Mouse (Mus musculus): ENCODE results near the gene Psg20. TPM values are rescaled to one million over a fixed set of nuclear protein-coding genes. Genes with fewer than 3 reads are reported as not detected.
"Not testable (repeated sequence)": the region's sequence is repeated elsewhere in the genome, so short reads cannot be mapped to it uniquely, and the experiment has no call there.

Gene Psg20
- polyA plus RNA-seq (2014; fragmentation: Nextera tagmentation; extraction: Ambion mirVana): not detected in 2 replicates

- DNase-seq (ENCODE audit: low spot score) (no peak), ATAC-seq (ENCODE audit: low read depth) (no peak)
- no peak within 1 kb of the TSS for H3K27ac ChIP-seq (replicated peaks; ENCODE audit: low read depth, low read length)
- WGBS: 50% methylated on average over 2 of the region's 2 CpGs
- H3K27me3 ChIP-seq (replicated peaks; ENCODE audit: control insufficient read depth, insufficient read depth, low read length): no peaks in the 10 kb centered on the region
- H3K4me2 ChIP-seq (ENCODE audit: low read depth, low read length): no peak within 1 kb of the TSS
- H3K4me1 ChIP-seq (ENCODE audit: control insufficient read depth, insufficient read depth, low read length): no peaks in the 10 kb centered on the region
- H3K9ac ChIP-seq (ENCODE audit: low read depth, low read length): no peak within 1 kb of the TSS
- no peak within 1 kb of the TSS for H3K4me3 ChIP-seq (ENCODE audit: low read depth, low read length)
- no peaks in the 10 kb centered on the region for H3K9me3 ChIP-seq (ENCODE audit: control insufficient read depth, low read length)
- no peaks in the 10 kb centered on the region for H3K36me3 ChIP-seq (ENCODE audit: control insufficient read depth, insufficient read depth, low read length)
Measured at GRCm38 (mm10) chr7:18686085-18686484, at the start of gene Psg20. TSS of gene Psg20 (minus strand) at chr7:18686185.

DNA sequence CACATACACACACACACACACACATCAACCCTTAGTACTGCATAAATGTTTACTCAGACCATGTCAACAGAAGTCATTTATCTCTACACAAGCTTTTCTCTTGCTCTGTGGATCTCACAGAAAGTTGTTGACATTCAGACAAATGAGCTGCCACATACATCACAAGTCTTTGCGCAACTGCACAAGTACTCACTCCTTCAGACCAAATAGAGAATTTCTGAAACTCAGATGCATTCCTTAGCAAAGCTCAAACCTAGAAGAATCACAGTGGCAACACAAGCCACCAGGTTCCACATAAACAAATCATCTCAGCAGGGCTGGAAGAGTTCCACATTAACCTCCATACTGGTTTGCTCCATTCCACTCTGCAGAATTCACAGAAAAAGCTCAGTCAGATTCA is 48.5 kb upstream of the Psg20 start:
- DNase-seq (ENCODE audit: low spot score): no peak
- WGBS: 78% methylated on average over 1 of the region's 1 CpGs
- no peak for ATAC-seq (ENCODE audit: low read depth)

GRCm38 (mm10) chr7:18733111-18733510 is 47.1 kb upstream of the Psg20 start:
- Histone ChIP-seq H3K27me3 (replicated peaks; ENCODE audit: control insufficient read depth, insufficient read depth, low read length) (no peaks in the 10 kb centered on the region), H3K27ac (replicated peaks; ENCODE audit: low read depth, low read length) (no peak overlapping the region), H3K36me3 (ENCODE audit: control insufficient read depth, insufficient read depth, low read length) (no peaks in the 10 kb centered on the region), H3K4me3 (ENCODE audit: low read depth, low read length) (no peak overlapping the region), H3K9ac (ENCODE audit: low read depth, low read length) (no peak overlapping the region), H3K4me2 (ENCODE audit: low read depth, low read length) (no peak overlapping the region), H3K4me1 (ENCODE audit: control insufficient read depth, insufficient read depth, low read length) (no peaks in the 10 kb centered on the region), H3K9me3 (ENCODE audit: control insufficient read depth, low read length) (no peaks in the 10 kb centered on the region)
- ATAC-seq (ENCODE audit: low read depth) (no peak), DNase-seq (ENCODE audit: low spot score) (no peak)

More for the DNA sequence above, 48.5 kb upstream of the Psg20 start:
- no peaks in the 10 kb centered on the region for H3K9me3 ChIP-seq (ENCODE audit: control insufficient read depth, low read length)
- H3K4me2 ChIP-seq (ENCODE audit: low read depth, low read length): no peak overlapping the region
- H3K36me3 ChIP-seq (ENCODE audit: control insufficient read depth, insufficient read depth, low read length): no peaks in the 10 kb centered on the region
- H3K9ac ChIP-seq (ENCODE audit: low read depth, low read length): no peak overlapping the region
- H3K27me3 ChIP-seq (replicated peaks; ENCODE audit: control insufficient read depth, insufficient read depth, low read length): no peaks in the 10 kb centered on the region
- H3K4me3 ChIP-seq (ENCODE audit: low read depth, low read length): no peak overlapping the region
- no peaks in the 10 kb centered on the region for H3K4me1 ChIP-seq (ENCODE audit: control insufficient read depth, insufficient read depth, low read length)
- H3K27ac ChIP-seq (replicated peaks; ENCODE audit: low read depth, low read length): no peak overlapping the region

- Histone ChIP-seq H3K36me3 (ENCODE audit: control insufficient read depth, insufficient read depth, low read length) (no peaks in the 10 kb centered on the region), H3K4me3 (ENCODE audit: low read depth, low read length) (no peak overlapping the region), H3K27me3 (replicated peaks; ENCODE audit: control insufficient read depth, insufficient read depth, low read length) (no peaks in the 10 kb centered on the region), H3K9ac (ENCODE audit: low read depth, low read length) (no peak overlapping the region), H3K4me2 (ENCODE audit: low read depth, low read length) (no peak overlapping the region), H3K4me1 (ENCODE audit: control insufficient read depth, insufficient read depth, low read length) (no peaks in the 10 kb centered on the region), H3K9me3 (ENCODE audit: control insufficient read depth, low read length) (no peaks in the 10 kb centered on the region), H3K27ac (replicated peaks; ENCODE audit: low read depth, low read length) (no peak overlapping the region)
- whole genome bisulfite sequencing: 74% methylated on average over 1 of the region's 1 CpGs
- ATAC-seq (ENCODE audit: low read depth): no peak
- DNase-seq (ENCODE audit: low spot score): no peak
Measured at GRCm38 (mm10) chr7:18728391-18728790, 42.4 kb upstream of the Psg20 start.

- not testable (repeated sequence) for H3K4me2 ChIP-seq (ENCODE audit: low read depth, low read length); H3K4me1 ChIP-seq (ENCODE audit: control insufficient read depth, insufficient read depth, low read length); H3K4me3 ChIP-seq (ENCODE audit: low read depth, low read length); H3K27ac ChIP-seq (replicated peaks; ENCODE audit: low read depth, low read length); DNase-seq (ENCODE audit: low spot score); H3K27me3 ChIP-seq (replicated peaks; ENCODE audit: control insufficient read depth, insufficient read depth, low read length); H3K9me3 ChIP-seq (ENCODE audit: control insufficient read depth, low read length); H3K36me3 ChIP-seq (ENCODE audit: control insufficient read depth, insufficient read depth, low read length); H3K9ac ChIP-seq (ENCODE audit: low read depth, low read length); ATAC-seq (ENCODE audit: low read depth)
Measured at GRCm38 (mm10) chr7:18725931-18726330, 39.9 kb upstream of the Psg20 start.

DNA sequence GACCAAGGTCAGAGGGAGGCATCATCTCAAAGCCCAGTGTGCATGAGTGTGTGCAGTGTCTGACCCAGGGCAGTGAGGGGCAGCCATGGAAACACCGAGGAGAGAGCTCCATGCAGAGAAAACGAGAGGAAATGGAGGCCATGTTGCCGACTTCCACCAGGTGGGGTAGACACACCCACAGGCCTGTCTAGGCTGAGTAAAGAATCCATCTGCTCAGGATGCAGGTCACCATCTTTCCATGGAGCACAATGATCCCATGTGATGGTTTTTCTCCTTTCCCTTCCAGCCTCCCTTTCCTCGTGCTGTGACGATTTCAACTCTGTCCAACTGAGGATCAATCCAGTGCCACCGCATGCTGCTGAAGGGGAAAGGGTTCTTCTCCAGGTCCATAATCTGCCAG is 38.0 kb upstream of the Psg20 start:
- Histone ChIP-seq H3K4me3 (ENCODE audit: low read depth, low read length) (no peak overlapping the region), H3K4me2 (ENCODE audit: low read depth, low read length) (no peak overlapping the region), H3K9ac (ENCODE audit: low read depth, low read length) (no peak overlapping the region), H3K4me1 (ENCODE audit: control insufficient read depth, insufficient read depth, low read length) (no peaks in the 10 kb centered on the region), H3K27me3 (replicated peaks; ENCODE audit: control insufficient read depth, insufficient read depth, low read length) (no peaks in the 10 kb centered on the region), H3K36me3 (ENCODE audit: control insufficient read depth, insufficient read depth, low read length) (no peaks in the 10 kb centered on the region), H3K27ac (replicated peaks; ENCODE audit: low read depth, low read length) (no peak overlapping the region), H3K9me3 (ENCODE audit: control insufficient read depth, low read length) (no peaks in the 10 kb centered on the region)
- DNase-seq (ENCODE audit: low spot score) (no peak), ATAC-seq (ENCODE audit: low read depth) (no peak)
- WGBS: 85% methylated on average over 6 of the region's 6 CpGs

DNA sequence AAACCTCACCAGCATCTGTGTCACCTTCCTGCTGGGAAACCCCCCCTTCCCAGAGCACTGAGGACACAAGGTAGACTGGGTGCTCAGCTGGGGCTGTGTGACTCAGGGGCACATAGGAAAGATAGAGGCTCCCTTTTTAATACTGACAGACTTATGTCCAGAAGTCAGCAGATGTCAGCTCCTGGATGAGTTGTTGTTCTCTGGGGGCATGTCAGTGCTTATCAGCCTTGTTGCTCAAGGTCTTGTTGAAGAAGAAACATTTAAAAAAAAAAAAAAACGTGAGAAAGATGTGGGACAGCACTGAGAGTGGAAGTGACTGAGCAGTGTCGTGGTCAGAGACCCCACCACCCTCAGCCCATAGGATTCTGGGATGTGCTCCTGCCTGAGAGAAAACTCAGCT is 31.8 kb upstream of the Psg20 start, which contains the start of gene Psg22:
Gene Psg22 (plus strand): TSS at position 301 of the 400 bp plus-strand sequence.
- 36% methylated on average over 2 of the region's 2 CpGs for WGBS
- no peaks in the 10 kb centered on the region for H3K36me3 ChIP-seq (ENCODE audit: control insufficient read depth, insufficient read depth, low read length)
- no peak within 1 kb of the TSS for H3K9ac ChIP-seq (ENCODE audit: low read depth, low read length)
- DNase-seq (ENCODE audit: low spot score) (no peak), ATAC-seq (ENCODE audit: low read depth) (no peak)
- H3K4me1 ChIP-seq (ENCODE audit: control insufficient read depth, insufficient read depth, low read length): no peaks in the 10 kb centered on the region
- H3K9me3 ChIP-seq (ENCODE audit: control insufficient read depth, low read length): no peaks in the 10 kb centered on the region
- H3K27ac ChIP-seq (replicated peaks; ENCODE audit: low read depth, low read length): no peak within 1 kb of the TSS
- H3K4me2 ChIP-seq (ENCODE audit: low read depth, low read length): no peak within 1 kb of the TSS
- no peak within 1 kb of the TSS for H3K4me3 ChIP-seq (ENCODE audit: low read depth, low read length)
- no peaks in the 10 kb centered on the region for H3K27me3 ChIP-seq (replicated peaks; ENCODE audit: control insufficient read depth, insufficient read depth, low read length)

- no peaks in the 10 kb centered on the region for H3K27me3 ChIP-seq (replicated peaks; ENCODE audit: control insufficient read depth, insufficient read depth, low read length)
- no peaks in the 10 kb centered on the region for H3K9me3 ChIP-seq (ENCODE audit: control insufficient read depth, low read length)
- no peak overlapping the region for H3K9ac ChIP-seq (ENCODE audit: low read depth, low read length)
- ATAC-seq (ENCODE audit: low read depth): no peak
- 67% methylated on average over 4 of the region's 4 CpGs for WGBS
- no peaks in the 10 kb centered on the region for H3K36me3 ChIP-seq (ENCODE audit: control insufficient read depth, insufficient read depth, low read length)
- no peak overlapping the region for H3K4me2 ChIP-seq (ENCODE audit: low read depth, low read length)
- H3K4me3 ChIP-seq (ENCODE audit: low read depth, low read length): no peak overlapping the region
- H3K27ac ChIP-seq (replicated peaks; ENCODE audit: low read depth, low read length): no peak overlapping the region
- no peaks in the 10 kb centered on the region for H3K4me1 ChIP-seq (ENCODE audit: control insufficient read depth, insufficient read depth, low read length)
- peak; percentile 6 for DNase-seq (ENCODE audit: low spot score)
Measured at GRCm38 (mm10) chr7:18715546-18715945, 29.6 kb upstream of the Psg20 start.

- Histone ChIP-seq H3K27ac (replicated peaks; ENCODE audit: low read depth, low read length) (no peak overlapping the region), H3K36me3 (ENCODE audit: control insufficient read depth, insufficient read depth, low read length) (no peaks in the 10 kb centered on the region), H3K4me1 (ENCODE audit: control insufficient read depth, insufficient read depth, low read length) (no peaks in the 10 kb centered on the region), H3K4me3 (ENCODE audit: low read depth, low read length) (no peak overlapping the region), H3K9me3 (ENCODE audit: control insufficient read depth, low read length) (no peaks in the 10 kb centered on the region), H3K4me2 (ENCODE audit: low read depth, low read length) (no peak overlapping the region), H3K27me3 (replicated peaks; ENCODE audit: control insufficient read depth, insufficient read depth, low read length) (no peaks in the 10 kb centered on the region), H3K9ac (ENCODE audit: low read depth, low read length) (no peak overlapping the region)
- DNase-seq (ENCODE audit: low spot score) (no peak), ATAC-seq (ENCODE audit: low read depth) (no peak)
- WGBS: 68% methylated on average over 1 of the region's 1 CpGs
Measured at GRCm38 (mm10) chr7:18710846-18711245, 24.9 kb upstream of the Psg20 start.
